Mouse (Mus musculus): ENCODE measurements around the gene Disp2.

Disp2 gene

DNA sequence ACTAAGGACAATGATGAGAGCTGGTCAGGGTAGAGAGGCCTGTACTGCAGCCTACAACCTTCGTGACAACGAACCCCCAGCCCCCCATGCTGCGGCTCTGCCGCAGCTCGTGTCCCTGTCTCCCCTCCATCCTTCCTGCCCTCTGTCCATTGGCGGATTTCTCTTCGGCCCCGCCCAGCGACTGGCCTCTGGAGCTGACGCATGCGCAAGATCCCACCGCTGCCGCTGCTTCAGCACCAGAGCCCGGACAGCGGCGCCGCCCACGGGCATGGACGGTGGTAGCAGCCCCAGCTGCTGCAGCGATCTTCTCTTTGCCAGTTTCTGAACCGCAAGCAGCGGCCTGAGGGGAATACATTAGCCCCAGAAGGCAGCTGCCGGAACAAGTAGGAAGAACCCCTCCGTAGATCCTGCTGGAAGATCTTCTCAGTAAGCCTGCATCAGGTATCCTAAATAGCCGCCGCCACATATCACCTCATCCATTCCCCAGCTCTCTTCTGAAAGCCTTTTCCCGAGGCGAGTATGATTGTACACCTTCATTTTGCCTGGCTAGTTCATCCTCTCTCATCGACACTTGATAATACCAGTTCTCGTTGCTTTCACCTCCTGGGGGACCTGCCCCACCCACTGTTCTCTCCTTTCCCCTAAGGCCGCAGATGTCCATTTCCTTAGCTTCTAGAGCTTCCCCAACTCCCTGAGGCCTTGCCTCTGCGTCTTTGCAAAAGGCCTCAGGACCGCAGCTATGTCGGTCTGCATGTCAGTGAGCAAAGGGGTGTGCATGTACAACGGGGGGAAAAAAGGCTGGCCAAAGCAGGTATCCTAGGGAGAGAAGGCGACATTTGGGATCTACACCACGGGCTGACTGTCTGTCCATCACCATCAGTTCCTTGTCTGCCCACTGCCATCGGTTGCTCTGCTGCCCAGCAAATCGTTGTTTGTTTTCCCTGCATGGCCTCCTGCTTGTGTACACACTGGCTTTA is at the start of gene Disp2:
TSS of gene Disp2 (plus strand) at position 216 of the 977 bp plus-strand sequence.
- Histone ChIP-seq H3K36me3 (ENCODE audit: insufficient read depth, low read length) (no peaks in the 10 kb centered on the region), H3K27me3 (ENCODE audit: insufficient read depth, low read length) (peaks cover 64% of the 10 kb centered on the region)
- TF ChIP-seq CTCF (conservative IDR thresholded peaks at IDR 0.05; ENCODE audit: low read length) (no peak), NANOG (IDR thresholded peaks at IDR 0.05; ENCODE audit: borderline replicate concordance, low read length) (no peak)

GRCm38 (mm10) chr2:118729816-118730621 is 49.5 kb upstream of the Disp2 start:
- TF ChIP-seq POU5F1 (IDR thresholded peaks at IDR 0.05; ENCODE audit: borderline replicate concordance, low read length) (no peak), CTCF (conservative IDR thresholded peaks at IDR 0.05; ENCODE audit: low read length) (no peak), NANOG (IDR thresholded peaks at IDR 0.05; ENCODE audit: borderline replicate concordance, low read length) (no peak)
- Histone ChIP-seq H3K4me3 (replicated peaks; ENCODE audit: low read length) (no peak overlapping the region), H3K9me3 (ENCODE audit: low read length) (no peaks in the 10 kb centered on the region), H3K36me3 (ENCODE audit: insufficient read depth, low read length) (no peaks in the 10 kb centered on the region), H3K27me3 (ENCODE audit: insufficient read depth, low read length) (peaks cover 84% of the 10 kb centered on the region), H3K4me1 (replicated peaks; ENCODE audit: low read depth, low read length) (peaks cover 16% of the 10 kb centered on the region)

More for the DNA sequence above, at the start of gene Disp2:
- peaks cover 21% of the 10 kb centered on the region for H3K4me1 ChIP-seq (replicated peaks; ENCODE audit: low read depth, low read length)
- peak within 1 kb of the TSS; percentile 52 for H3K4me3 ChIP-seq (replicated peaks; ENCODE audit: low read length)
- H3K9me3 ChIP-seq (ENCODE audit: low read length): no peaks in the 10 kb centered on the region

GRCm38 (mm10) chr2:118730622-118730915 is 49.0 kb upstream of the Disp2 start:
- no peaks in the 10 kb centered on the region for H3K9me3 ChIP-seq (ENCODE audit: low read length)
- H3K4me1 ChIP-seq (replicated peaks; ENCODE audit: low read depth, low read length): peaks cover 16% of the 10 kb centered on the region
- H3K36me3 ChIP-seq (ENCODE audit: insufficient read depth, low read length): no peaks in the 10 kb centered on the region
- peaks cover 78% of the 10 kb centered on the region for H3K27me3 ChIP-seq (ENCODE audit: insufficient read depth, low read length)
- TF ChIP-seq CTCF (conservative IDR thresholded peaks at IDR 0.05; ENCODE audit: low read length) (no peak), POU5F1 (IDR thresholded peaks at IDR 0.05; ENCODE audit: borderline replicate concordance, low read length) (no peak), NANOG (IDR thresholded peaks at IDR 0.05; ENCODE audit: borderline replicate concordance, low read length) (no peak)
- no peak overlapping the region for H3K4me3 ChIP-seq (replicated peaks; ENCODE audit: low read length)

- Histone ChIP-seq H3K4me3 (replicated peaks; ENCODE audit: low read length) (no peak overlapping the region), H3K27me3 (ENCODE audit: insufficient read depth, low read length) (peaks cover 69% of the 10 kb centered on the region), H3K9me3 (ENCODE audit: low read length) (no peaks in the 10 kb centered on the region), H3K4me1 (replicated peaks; ENCODE audit: low read depth, low read length) (peaks cover 16% of the 10 kb centered on the region), H3K36me3 (ENCODE audit: insufficient read depth, low read length) (no peaks in the 10 kb centered on the region)
- TF ChIP-seq CTCF (conservative IDR thresholded peaks at IDR 0.05; ENCODE audit: low read length): no peak
- TF ChIP-seq POU5F1 (IDR thresholded peaks at IDR 0.05; ENCODE audit: borderline replicate concordance, low read length): no peak
- no peak for TF ChIP-seq NANOG (IDR thresholded peaks at IDR 0.05; ENCODE audit: borderline replicate concordance, low read length)
These were observed 47.5 kb upstream of the Disp2 start for GRCm38 (mm10) chr2:118731981-118732380.

DNA sequence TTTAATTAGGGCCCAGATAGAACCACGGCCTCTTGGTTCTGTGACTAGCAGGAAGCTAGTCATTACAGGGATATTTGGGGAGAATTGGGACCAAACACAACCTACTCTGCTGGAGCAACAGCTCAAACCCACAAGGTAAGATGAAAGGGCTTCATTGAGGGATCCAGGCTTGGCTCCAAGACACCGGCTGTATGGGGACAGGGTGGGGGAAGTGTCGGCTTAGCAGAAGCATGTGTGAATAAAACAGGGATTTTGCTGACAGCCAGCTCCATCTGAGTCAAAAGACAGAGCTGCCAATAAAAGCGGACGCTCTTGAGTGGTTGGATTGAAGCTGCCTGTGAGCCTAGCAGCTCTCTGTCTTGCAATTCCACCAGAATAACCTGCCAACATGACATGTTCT is 46.2 kb upstream of the Disp2 start:
- H3K27me3 ChIP-seq (ENCODE audit: insufficient read depth, low read length): peaks cover 56% of the 10 kb centered on the region
- no peaks in the 10 kb centered on the region for H3K36me3 ChIP-seq (ENCODE audit: insufficient read depth, low read length)
- peaks cover 11% of the 10 kb centered on the region for H3K4me1 ChIP-seq (replicated peaks; ENCODE audit: low read depth, low read length)
- no peak for TF ChIP-seq CTCF (conservative IDR thresholded peaks at IDR 0.05; ENCODE audit: low read length)
- TF ChIP-seq NANOG (IDR thresholded peaks at IDR 0.05; ENCODE audit: borderline replicate concordance, low read length): no peak
- no peak for TF ChIP-seq POU5F1 (IDR thresholded peaks at IDR 0.05; ENCODE audit: borderline replicate concordance, low read length)
- H3K4me3 ChIP-seq (replicated peaks; ENCODE audit: low read length): no peak overlapping the region
- no peaks in the 10 kb centered on the region for H3K9me3 ChIP-seq (ENCODE audit: low read length)

- TF ChIP-seq NANOG (IDR thresholded peaks at IDR 0.05; ENCODE audit: borderline replicate concordance, low read length) (no peak), POU5F1 (IDR thresholded peaks at IDR 0.05; ENCODE audit: borderline replicate concordance, low read length) (no peak), CTCF (conservative IDR thresholded peaks at IDR 0.05; ENCODE audit: low read length) (no peak)
- H3K36me3 ChIP-seq (ENCODE audit: insufficient read depth, low read length): no peaks in the 10 kb centered on the region
- H3K4me3 ChIP-seq (replicated peaks; ENCODE audit: low read length): no peak overlapping the region
- H3K4me1 ChIP-seq (replicated peaks; ENCODE audit: low read depth, low read length): peaks cover 9% of the 10 kb centered on the region
- H3K27me3 ChIP-seq (ENCODE audit: insufficient read depth, low read length): peaks cover 42% of the 10 kb centered on the region
- H3K9me3 ChIP-seq (ENCODE audit: low read length): no peaks in the 10 kb centered on the region
These were observed 39.2 kb upstream of the Disp2 start for GRCm38 (mm10) chr2:118740341-118740740.

GRCm38 (mm10) chr2:118741183-118741582 is 38.3 kb upstream of the Disp2 start:
- H3K4me3 ChIP-seq (replicated peaks; ENCODE audit: low read length): no peak overlapping the region
- H3K9me3 ChIP-seq (ENCODE audit: low read length): no peaks in the 10 kb centered on the region
- no peaks in the 10 kb centered on the region for H3K36me3 ChIP-seq (ENCODE audit: insufficient read depth, low read length)
- peaks cover 9% of the 10 kb centered on the region for H3K4me1 ChIP-seq (replicated peaks; ENCODE audit: low read depth, low read length)
- TF ChIP-seq POU5F1 (IDR thresholded peaks at IDR 0.05; ENCODE audit: borderline replicate concordance, low read length) (no peak), NANOG (IDR thresholded peaks at IDR 0.05; ENCODE audit: borderline replicate concordance, low read length) (no peak), CTCF (conservative IDR thresholded peaks at IDR 0.05; ENCODE audit: low read length) (no peak)
- H3K27me3 ChIP-seq (ENCODE audit: insufficient read depth, low read length): peaks cover 42% of the 10 kb centered on the region

DNA sequence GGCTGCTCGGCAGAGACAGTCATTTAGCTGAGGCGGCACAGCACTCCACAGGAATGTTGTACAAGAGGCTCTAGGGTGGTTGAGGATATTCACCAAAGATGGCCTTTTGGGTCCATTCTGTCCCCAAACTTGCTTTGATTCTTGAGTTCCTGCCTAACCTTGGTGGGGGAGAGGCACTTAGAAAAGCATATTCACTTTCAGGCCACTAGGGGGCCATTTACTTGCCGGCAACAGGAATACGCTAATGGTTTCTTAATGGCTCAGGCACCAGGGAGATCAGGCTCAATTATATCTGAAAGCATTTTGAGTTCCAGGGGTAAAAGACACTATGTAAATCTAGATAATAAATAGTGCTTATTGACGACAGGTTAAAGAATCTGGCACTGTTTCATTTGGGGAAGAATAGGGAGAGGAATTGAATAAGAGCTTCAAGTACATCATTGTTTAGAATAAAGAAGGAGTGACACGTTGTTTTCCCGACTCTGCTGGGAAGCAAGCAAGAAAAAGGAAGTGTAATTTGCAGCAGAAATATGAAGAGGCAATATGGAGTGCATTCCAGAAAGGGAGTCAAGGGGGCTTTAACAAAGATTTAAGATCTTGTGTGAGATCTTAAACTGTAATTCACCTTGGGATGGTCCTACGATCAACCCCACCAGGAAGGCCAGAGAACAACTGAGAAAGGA is 36.1 kb upstream of the Disp2 start:
- TF ChIP-seq CTCF (conservative IDR thresholded peaks at IDR 0.05; ENCODE audit: low read length) (peak; percentile 78), POU5F1 (IDR thresholded peaks at IDR 0.05; ENCODE audit: borderline replicate concordance, low read length) (no peak), NANOG (IDR thresholded peaks at IDR 0.05; ENCODE audit: borderline replicate concordance, low read length) (peak; percentile 33; the same call in 1 of the 2 replicates)
- Histone ChIP-seq H3K36me3 (ENCODE audit: insufficient read depth, low read length) (no peaks in the 10 kb centered on the region), H3K9me3 (ENCODE audit: low read length) (no peaks in the 10 kb centered on the region), H3K27me3 (ENCODE audit: insufficient read depth, low read length) (peaks cover 63% of the 10 kb centered on the region), H3K4me1 (replicated peaks; ENCODE audit: low read depth, low read length) (peaks cover 14% of the 10 kb centered on the region), H3K4me3 (replicated peaks; ENCODE audit: low read length) (no peak overlapping the region)
